Mouse (Mus musculus): ENCODE data around the gene Nt5dc2. TPM values are rescaled to one million over a fixed set of nuclear protein-coding genes. Genes with fewer than 3 reads are reported as not detected.

Gene Nt5dc2
- polyA plus RNA-seq, 1 experiment = 13.0 TPM

- peak overlapping the region; percentile 58; the same call in 1 of the 2 replicates for H3K4me3 ChIP-seq (ENCODE audit: low read depth, low read length)
- no peaks in the 10 kb centered on the region for H3K36me3 ChIP-seq (ENCODE audit: control insufficient read depth, insufficient read depth, low read length)
- no peak overlapping the region for H3K27ac ChIP-seq (ENCODE audit: insufficient read depth, low read depth, low read length)
- no peak for TF ChIP-seq CTCF (IDR thresholded peaks at IDR 0.05; ENCODE audit: extremely low read depth, insufficient read length, insufficient replicate concordance, low read depth, low read length)
- TF ChIP-seq POLR2A (IDR thresholded peaks at IDR 0.05; ENCODE audit: low read depth, low read length) = no peak
- H3K27me3 ChIP-seq (ENCODE audit: control insufficient read depth, insufficient read depth, low read length) = peaks cover 3% of the 10 kb centered on the region
- WGBS = 55% methylated on average over 15 of the region's 15 CpGs
- peaks cover 11% of the 10 kb centered on the region for H3K4me1 ChIP-seq (ENCODE audit: control insufficient read depth, insufficient read depth, insufficient read length, low read length)
Measured at GRCm38 (mm10) chr14:31129326-31130235, 1.3 kb upstream of the Nt5dc2 start.

DNA sequence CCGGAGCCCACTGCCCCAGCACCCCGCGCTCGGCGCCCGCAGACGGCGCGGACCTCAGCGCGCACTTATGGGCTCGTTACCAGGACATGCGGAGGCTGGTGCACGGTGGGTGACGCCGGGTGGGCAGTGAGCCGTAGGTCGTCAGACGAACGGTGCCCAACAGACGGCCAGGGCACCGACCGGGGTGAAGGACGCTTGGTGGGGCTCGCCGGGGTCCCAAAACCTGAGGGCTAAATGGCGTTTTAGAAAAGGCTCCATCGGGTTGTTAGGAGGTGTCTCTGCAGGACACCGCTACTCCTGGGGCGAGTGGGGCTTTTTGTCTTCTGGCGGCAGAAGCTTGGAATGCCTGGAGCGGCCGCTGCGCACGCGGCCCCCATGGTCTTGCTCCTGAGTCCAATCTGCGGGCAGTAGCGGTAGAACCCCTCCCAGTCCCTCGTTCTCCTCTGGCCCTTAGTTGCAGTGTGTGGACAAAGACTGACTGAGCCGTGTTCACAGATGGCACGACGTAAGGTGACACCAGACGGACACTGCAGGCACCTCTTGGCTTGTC is 494 bp downstream of the Nt5dc2 start:
- Histone ChIP-seq H3K36me3 (ENCODE audit: control insufficient read depth, insufficient read depth, low read length) (no peaks in the 10 kb centered on the region), H3K27ac (ENCODE audit: insufficient read depth, low read depth, low read length) (no peak overlapping the region), H3K27me3 (ENCODE audit: control insufficient read depth, insufficient read depth, low read length) (peaks cover 3% of the 10 kb centered on the region), H3K4me3 (ENCODE audit: low read depth, low read length) (peak overlapping the region; percentile 73), H3K4me1 (ENCODE audit: control insufficient read depth, insufficient read depth, insufficient read length, low read length) (peaks cover 8% of the 10 kb centered on the region)
- TF ChIP-seq CTCF (IDR thresholded peaks at IDR 0.05; ENCODE audit: extremely low read depth, insufficient read length, insufficient replicate concordance, low read depth, low read length) = no peak
- TF ChIP-seq POLR2A (IDR thresholded peaks at IDR 0.05; ENCODE audit: low read depth, low read length) = no peak
- WGBS = 2% methylated on average over 43 of the region's 43 CpGs

DNA sequence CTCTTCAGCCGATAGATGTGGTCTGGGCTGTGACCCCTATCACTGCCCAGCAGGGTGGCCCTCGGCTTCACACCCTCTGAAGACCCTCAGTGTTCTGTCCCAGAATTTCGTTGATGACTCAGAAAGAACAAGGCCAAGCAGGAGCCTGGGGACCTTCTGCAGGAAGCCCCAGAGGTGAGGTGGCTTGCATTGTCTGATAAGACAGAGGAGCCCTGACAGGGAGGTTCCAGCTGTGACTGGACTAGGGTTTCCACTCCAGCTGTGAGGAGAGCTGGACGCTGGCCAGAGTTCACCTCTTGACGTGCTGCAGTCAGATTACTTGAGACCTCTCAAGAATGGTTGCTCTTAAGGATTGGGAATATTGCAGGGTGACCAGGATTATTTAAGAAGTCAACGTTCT is 1.2 kb downstream of the Nt5dc2 start:
- no peak overlapping the region for H3K4me3 ChIP-seq (ENCODE audit: low read depth, low read length)
- peaks cover 8% of the 10 kb centered on the region for H3K4me1 ChIP-seq (ENCODE audit: control insufficient read depth, insufficient read depth, insufficient read length, low read length)
- no peak overlapping the region for H3K27ac ChIP-seq (ENCODE audit: insufficient read depth, low read depth, low read length)
- peaks cover 3% of the 10 kb centered on the region for H3K27me3 ChIP-seq (ENCODE audit: control insufficient read depth, insufficient read depth, low read length)
- TF ChIP-seq CTCF (IDR thresholded peaks at IDR 0.05; ENCODE audit: extremely low read depth, insufficient read length, insufficient replicate concordance, low read depth, low read length) = no peak
- no peak for TF ChIP-seq POLR2A (IDR thresholded peaks at IDR 0.05; ENCODE audit: low read depth, low read length)
- WGBS = 41% methylated on average over 6 of the region's 6 CpGs
- no peaks in the 10 kb centered on the region for H3K36me3 ChIP-seq (ENCODE audit: control insufficient read depth, insufficient read depth, low read length)

DNA sequence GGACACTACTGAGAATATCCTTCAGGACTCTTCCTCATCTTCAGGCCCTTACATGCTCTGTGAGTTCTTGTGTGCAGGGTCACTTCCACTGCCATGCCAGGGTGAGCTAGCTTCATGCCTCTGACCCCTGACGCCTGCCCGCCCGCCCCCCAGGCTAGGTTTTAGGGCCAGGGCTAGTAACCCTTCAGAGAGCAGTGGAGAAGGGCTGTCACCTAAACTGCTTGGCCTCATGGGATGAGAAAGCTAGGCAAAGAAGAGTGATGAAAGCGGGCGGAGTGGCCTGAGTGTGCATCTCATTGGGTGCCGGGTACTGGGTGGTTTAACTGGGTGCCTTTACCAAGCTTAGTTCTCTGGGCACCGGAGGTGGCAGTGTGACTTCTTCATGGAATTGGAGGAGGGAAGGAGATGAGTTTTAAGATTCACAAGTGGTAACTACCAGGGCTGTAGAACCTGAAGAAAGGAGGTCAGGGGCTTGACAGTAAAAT is 1.7 kb downstream of the Nt5dc2 start:
- TF ChIP-seq CTCF (IDR thresholded peaks at IDR 0.05; ENCODE audit: extremely low read depth, insufficient read length, insufficient replicate concordance, low read depth, low read length) (no peak), POLR2A (IDR thresholded peaks at IDR 0.05; ENCODE audit: low read depth, low read length) (no peak)
- H3K27ac ChIP-seq (ENCODE audit: insufficient read depth, low read depth, low read length) = no peak overlapping the region
- no peak overlapping the region for H3K4me3 ChIP-seq (ENCODE audit: low read depth, low read length)
- WGBS = 86% methylated on average over 7 of the region's 7 CpGs
- peaks cover 8% of the 10 kb centered on the region for H3K4me1 ChIP-seq (ENCODE audit: control insufficient read depth, insufficient read depth, insufficient read length, low read length)
- H3K27me3 ChIP-seq (ENCODE audit: control insufficient read depth, insufficient read depth, low read length) = peaks cover 3% of the 10 kb centered on the region
- no peaks in the 10 kb centered on the region for H3K36me3 ChIP-seq (ENCODE audit: control insufficient read depth, insufficient read depth, low read length)

GRCm38 (mm10) chr14:31133023-31133665 is 2.3 kb downstream of the Nt5dc2 start:
- Histone ChIP-seq H3K27ac (ENCODE audit: insufficient read depth, low read depth, low read length) (no peak overlapping the region), H3K4me3 (ENCODE audit: low read depth, low read length) (no peak overlapping the region), H3K4me1 (ENCODE audit: control insufficient read depth, insufficient read depth, insufficient read length, low read length) (peaks cover 8% of the 10 kb centered on the region), H3K36me3 (ENCODE audit: control insufficient read depth, insufficient read depth, low read length) (no peaks in the 10 kb centered on the region), H3K27me3 (ENCODE audit: control insufficient read depth, insufficient read depth, low read length) (peaks cover 3% of the 10 kb centered on the region)
- TF ChIP-seq POLR2A (IDR thresholded peaks at IDR 0.05; ENCODE audit: low read depth, low read length) (no peak), CTCF (IDR thresholded peaks at IDR 0.05; ENCODE audit: extremely low read depth, insufficient read length, insufficient replicate concordance, low read depth, low read length) (no peak)
- WGBS = 46% methylated on average over 11 of the region's 11 CpGs

GRCm38 (mm10) chr14:31134015-31135000 is 3.5 kb downstream of the Nt5dc2 start:
- Histone ChIP-seq H3K27me3 (ENCODE audit: control insufficient read depth, insufficient read depth, low read length) (peaks cover 3% of the 10 kb centered on the region), H3K4me3 (ENCODE audit: low read depth, low read length) (no peak overlapping the region), H3K36me3 (ENCODE audit: control insufficient read depth, insufficient read depth, low read length) (no peaks in the 10 kb centered on the region), H3K4me1 (ENCODE audit: control insufficient read depth, insufficient read depth, insufficient read length, low read length) (peaks cover 8% of the 10 kb centered on the region), H3K27ac (ENCODE audit: insufficient read depth, low read depth, low read length) (no peak overlapping the region)
- TF ChIP-seq CTCF (IDR thresholded peaks at IDR 0.05; ENCODE audit: extremely low read depth, insufficient read length, insufficient replicate concordance, low read depth, low read length) = no peak
- TF ChIP-seq POLR2A (IDR thresholded peaks at IDR 0.05; ENCODE audit: low read depth, low read length) = no peak
- WGBS = 86% methylated on average over 25 of the region's 25 CpGs
